Mouse (Mus musculus): Measurements from ENCODE around the gene Junb. TPM values are rescaled to one million over a fixed set of nuclear protein-coding genes. Genes with fewer than 3 reads are reported as not detected.

The Junb gene
- total and polyA plus RNA-seq, 3 experiments = 41.6 to 72.7 TPM; not detected in 1

GRCm38 (mm10) chr8:85017209-85017608 is 38.7 kb upstream of the Junb start:
- Histone ChIP-seq H3K36me3 (ENCODE audit: control insufficient read depth in 1 of 2, insufficient read depth in 2 of 2, low read length in 2 of 2) (no peaks in the 10 kb centered on the region), H3K27me3 (ENCODE audit: control insufficient read depth in 1 of 2, insufficient read depth in 2 of 2, low read length in 2 of 2) (no peaks in the 10 kb centered on the region), H3K4me1 (ENCODE audit: control insufficient read depth in 1 of 2, insufficient read depth in 2 of 2, low read length in 2 of 2) (no peaks in the 10 kb centered on the region), H3K9ac (ENCODE audit: control insufficient read depth, low read depth, low read length, poor library complexity, severe bottlenecking) (no peak overlapping the region), H3K9me3 (replicated peaks; ENCODE audit: insufficient read depth, low read length) (no peaks in the 10 kb centered on the region), H3K27ac (ENCODE audit: control insufficient read depth, low read depth, low read length) (no peak overlapping the region), H3K4me3 (ENCODE audit: control insufficient read depth in 1 of 2, insufficient read depth in 1 of 2, low read depth in 2 of 2, low read length in 2 of 2) (no peak overlapping the region), H3K79me2 (ENCODE audit: control insufficient read depth, insufficient read depth, low read length, poor library complexity) (peaks cover 2% of the 10 kb centered on the region; the same call in 1 of the 2 replicates)
- TF ChIP-seq TAL1 (IDR thresholded peaks at IDR 0.05; ENCODE audit: low read length) = no peak
- no peak for TF ChIP-seq HCFC1 (IDR thresholded peaks at IDR 0.05; ENCODE audit: low read depth, low read length)
- no peak for TF ChIP-seq NRF1 (IDR thresholded peaks at IDR 0.05; ENCODE audit: insufficient read depth, low read depth, low read length, poor library complexity, severe bottlenecking)
- no peak for TF ChIP-seq MAFK (IDR thresholded peaks at IDR 0.05; ENCODE audit: borderline replicate concordance, low read depth, low read length)
- TF ChIP-seq UBTF (IDR thresholded peaks at IDR 0.05; ENCODE audit: borderline replicate concordance, insufficient read depth, low read depth, low read length) = no peak
- no peak for TF ChIP-seq TBP (IDR thresholded peaks at IDR 0.05; ENCODE audit: low read depth, low read length)
- no peak for TF ChIP-seq BHLHE40 (IDR thresholded peaks at IDR 0.05; ENCODE audit: borderline replicate concordance, low read depth, low read length)
- TF ChIP-seq TCF12 (IDR thresholded peaks at IDR 0.05; ENCODE audit: low read depth, low read length) = no peak
- TF ChIP-seq ZKSCAN1 (IDR thresholded peaks at IDR 0.05; ENCODE audit: low read depth, low read length) = no peak
- no peak for TF ChIP-seq MYB (IDR thresholded peaks at IDR 0.05; ENCODE audit: low read depth, low read length)
- TF ChIP-seq ZC3H11A (IDR thresholded peaks at IDR 0.05; ENCODE audit: low read depth, low read length) = no peak
- no peak for DNase-seq (ENCODE audit: low read depth, low spot score)

- Histone ChIP-seq H3K36me3 (ENCODE audit: control insufficient read depth in 1 of 2, insufficient read depth in 2 of 2, low read length in 2 of 2) (no peaks in the 10 kb centered on the region), H3K4me1 (ENCODE audit: control insufficient read depth in 1 of 2, insufficient read depth in 2 of 2, low read length in 2 of 2) (no peaks in the 10 kb centered on the region), H3K79me2 (ENCODE audit: control insufficient read depth, insufficient read depth, low read length, poor library complexity) (no peaks in the 10 kb centered on the region), H3K27ac (ENCODE audit: control insufficient read depth, low read depth, low read length) (no peak overlapping the region), H3K9me3 (replicated peaks; ENCODE audit: insufficient read depth, low read length) (no peaks in the 10 kb centered on the region), H3K9ac (ENCODE audit: control insufficient read depth, low read depth, low read length, poor library complexity, severe bottlenecking) (no peak overlapping the region), H3K4me3 (ENCODE audit: control insufficient read depth in 1 of 2, insufficient read depth in 1 of 2, low read depth in 2 of 2, low read length in 2 of 2) (no peak overlapping the region), H3K27me3 (ENCODE audit: control insufficient read depth in 1 of 2, insufficient read depth in 2 of 2, low read length in 2 of 2) (no peaks in the 10 kb centered on the region)
- no peak for TF ChIP-seq CHD2 (IDR thresholded peaks at IDR 0.05; ENCODE audit: low read length)
- TF ChIP-seq NRF1 (IDR thresholded peaks at IDR 0.05; ENCODE audit: insufficient read depth, low read depth, low read length, poor library complexity, severe bottlenecking) = no peak
- no peak for TF ChIP-seq SIN3A (IDR thresholded peaks at IDR 0.05; ENCODE audit: low read length)
- no peak for TF ChIP-seq MEF2A (IDR thresholded peaks at IDR 0.05; ENCODE audit: extremely low read depth, insufficient replicate concordance, low read depth, low read length, poor library complexity, severe bottlenecking)
- no peak for TF ChIP-seq NELFE (IDR thresholded peaks at IDR 0.05; ENCODE audit: low read depth, low read length)
- TF ChIP-seq MYB (IDR thresholded peaks at IDR 0.05; ENCODE audit: low read depth, low read length) = no peak
- TF ChIP-seq E2F4 (IDR thresholded peaks at IDR 0.05; ENCODE audit: borderline replicate concordance, low read depth, low read length) = no peak
- no peak for TF ChIP-seq RAD21 (IDR thresholded peaks at IDR 0.05; ENCODE audit: low read depth, low read length)
- no peak for TF ChIP-seq ZKSCAN1 (IDR thresholded peaks at IDR 0.05; ENCODE audit: low read depth, low read length)
- no peak for TF ChIP-seq POLR2A (IDR thresholded peaks at IDR 0.05; ENCODE audit: control insufficient read depth in 1 of 2, insufficient read depth in 1 of 2, low read depth in 1 of 2, low read length in 2 of 2, poor library complexity in 1 of 2)
- TF ChIP-seq KAT2A (conservative IDR thresholded peaks at IDR 0.05; ENCODE audit: low read depth, low read length) = no peak
- no peak for TF ChIP-seq POLR2AphosphoS5 (IDR thresholded peaks at IDR 0.05; ENCODE audit: borderline replicate concordance, low read depth, low read length)
- TF ChIP-seq ZMIZ1 (IDR thresholded peaks at IDR 0.05; ENCODE audit: low read depth, low read length) = no peak
- no peak for TF ChIP-seq GATA1 (IDR thresholded peaks at IDR 0.05; ENCODE audit: low read depth, low read length)
- no peak for TF ChIP-seq USF1 (IDR thresholded peaks at IDR 0.05; ENCODE audit: low read depth, low read length)
- no peak for DNase-seq (ENCODE audit: low read depth, low spot score)
Measured at GRCm38 (mm10) chr8:85016724-85017123, 38.2 kb upstream of the Junb start.
